Mouse (Mus musculus): Measurements from ENCODE around the gene Ankrd39. TPM values are rescaled to one million over a fixed set of nuclear protein-coding genes. Genes with fewer than 3 reads are reported as not detected.

The Ankrd39 gene
- polyA plus RNA-seq, 1 experiment from 2014 or later: 7.2 TPM

Small RNAs within 50 kb of the gene (microRNA-seq; reads per million reads assigned to microRNA genes)
- gene Gm47280: not detected

Other genes with a start within 250 kb of the Ankrd39 start
- 2.1 and 2.2 TPM in 2 replicates for gene Arid5a, start 239.7 kb downstream of the Ankrd39 start, polyA plus RNA-seq (2015; fragmentation: Nextera tagmentation; extraction: Ambion mirVana)
- gene Kansl3, start 178.3 kb downstream of the Ankrd39 start, polyA plus RNA-seq (2015; fragmentation: Nextera tagmentation; extraction: Ambion mirVana): 10.9 and 12.2 TPM in 2 replicates
- gene Fer1l5, start 175.2 kb downstream of the Ankrd39 start, polyA plus RNA-seq (2015; fragmentation: Nextera tagmentation; extraction: Ambion mirVana): 0.23 TPM in 2 replicates
- 13.2 and 16.3 TPM in 2 replicates for gene Lman2l, start 102.2 kb downstream of the Ankrd39 start, polyA plus RNA-seq (2015; fragmentation: Nextera tagmentation; extraction: Ambion mirVana)
- 3.2 and 3.5 TPM in 2 replicates for gene Cnnm4, start 75.8 kb downstream of the Ankrd39 start, polyA plus RNA-seq (2015; fragmentation: Nextera tagmentation; extraction: Ambion mirVana)
- gene Cnnm3, start 35.6 kb downstream of the Ankrd39 start, polyA plus RNA-seq (2015; fragmentation: Nextera tagmentation; extraction: Ambion mirVana): 0.97 and 0.98 TPM in 2 replicates
- 2.4 and 2.5 TPM in 2 replicates for gene Ankrd23, start 10.6 kb downstream of the Ankrd39 start, polyA plus RNA-seq (2015; fragmentation: Nextera tagmentation; extraction: Ambion mirVana)
- 0.14 TPM in 1 of 2 replicates, not detected in the other for gene Gm42417, start 8.0 kb downstream of the Ankrd39 start, polyA plus RNA-seq (2015; fragmentation: Nextera tagmentation; extraction: Ambion mirVana)
- gene Sema4c, start 10.9 kb upstream of the Ankrd39 start, polyA plus RNA-seq (2015; fragmentation: Nextera tagmentation; extraction: Ambion mirVana): 1.8 and 1.9 TPM in 2 replicates
- 0.15 and 0.17 TPM in 2 replicates for gene Fam178b, start 135.7 kb upstream of the Ankrd39 start, polyA plus RNA-seq (2015; fragmentation: Nextera tagmentation; extraction: Ambion mirVana)
- gene Cox5b, start 144.0 kb upstream of the Ankrd39 start, polyA plus RNA-seq (2015; fragmentation: Nextera tagmentation; extraction: Ambion mirVana): 499 and 526 TPM in 2 replicates
- gene 4933424G06Rik, start 162.7 kb upstream of the Ankrd39 start, polyA plus RNA-seq (2015; fragmentation: Nextera tagmentation; extraction: Ambion mirVana): not detected in 2 replicates
- 34.3 and 37.8 TPM in 2 replicates for gene Actr1b, start 167.0 kb upstream of the Ankrd39 start, polyA plus RNA-seq (2015; fragmentation: Nextera tagmentation; extraction: Ambion mirVana)
- not detected in 2 replicates for gene Zap70, start 214.4 kb upstream of the Ankrd39 start, polyA plus RNA-seq (2015; fragmentation: Nextera tagmentation; extraction: Ambion mirVana)

All from liver, embryonic 13.5 days (tissue).